Mouse (Mus musculus): ENCODE measurements around the gene Mars2. TPM values are rescaled to one million over a fixed set of nuclear protein-coding genes. Genes with fewer than 3 reads are reported as not detected.
A peak's percentile ranks its signal among the peaks of the same experiment; 100 is the strongest.

The Mars2 gene
- total and polyA plus RNA-seq, 2 experiments from 2014 or later = 2.4 to 9.3 TPM

GRCm38 (mm10) chr1:55217191-55217590 lies 19.8 kb upstream of the Mars2 start:
- no peak overlapping the region for H3K4me3 ChIP-seq (ENCODE audit: low read length)
- TF ChIP-seq CTCF (IDR thresholded peaks at IDR 0.05; ENCODE audit: low read depth) = no peak
- H3K4me1 ChIP-seq (ENCODE audit: insufficient read depth, low read length) = peaks cover 6% of the 10 kb centered on the region; the same call in 1 of the 2 replicates
- H3K27me3 ChIP-seq (ENCODE audit: insufficient read depth, low read length) = no peaks in the 10 kb centered on the region
- H3K27ac ChIP-seq = no peak overlapping the region
- no peaks in the 10 kb centered on the region for H3K36me3 ChIP-seq (ENCODE audit: insufficient read depth, low read length)
- H3K4me2 ChIP-seq (ENCODE audit: low read depth, low read length) = no peak overlapping the region
- ATAC-seq (no peak), DNase-seq (ENCODE audit: low spot score) (no peak)
- WGBS = 53% methylated on average over 2 of the region's 2 CpGs
- H3K9me3 ChIP-seq (ENCODE audit: low read length) = no peaks in the 10 kb centered on the region
- no peak overlapping the region for H3K9ac ChIP-seq (replicated peaks; ENCODE audit: low read length)

- H3K9ac ChIP-seq (replicated peaks; ENCODE audit: low read length) = no peak overlapping the region
- no peaks in the 10 kb centered on the region for H3K27me3 ChIP-seq (ENCODE audit: insufficient read depth, low read length)
- no peaks in the 10 kb centered on the region for H3K36me3 ChIP-seq (ENCODE audit: insufficient read depth, low read length)
- peak overlapping the region; percentile 51; the same call in 1 of the 2 replicates for H3K27ac ChIP-seq
- TF ChIP-seq CTCF (IDR thresholded peaks at IDR 0.05; ENCODE audit: low read depth) = no peak
- H3K4me1 ChIP-seq (ENCODE audit: insufficient read depth, low read length) = peaks cover 6% of the 10 kb centered on the region
- no peaks in the 10 kb centered on the region for H3K9me3 ChIP-seq (ENCODE audit: low read length)
- 50% methylated on average over 4 of the region's 4 CpGs for WGBS
- DNase-seq (ENCODE audit: low spot score) (peak; percentile 62), ATAC-seq (no peak)
- 0 out of 2 replicates have a peak overlapping the region, but pooled peaks have one; percentile 10 for H3K4me2 ChIP-seq (ENCODE audit: low read depth, low read length)
- no peak overlapping the region for H3K4me3 ChIP-seq (ENCODE audit: low read length)
Measured at GRCm38 (mm10) chr1:55221352-55221751, 15.6 kb upstream of the Mars2 start.

- no peak for TF ChIP-seq CTCF (IDR thresholded peaks at IDR 0.05; ENCODE audit: low read depth)
Measured at GRCm38 (mm10) chr1:55223026-55223425, 14.0 kb upstream of the Mars2 start.

GRCm38 (mm10) chr1:55224111-55224510 lies 12.9 kb upstream of the Mars2 start:
- H3K4me3 ChIP-seq (ENCODE audit: low read length) = peak overlapping the region; percentile 41
- peaks cover 6% of the 10 kb centered on the region for H3K4me1 ChIP-seq (ENCODE audit: insufficient read depth, low read length)
- peak overlapping the region; percentile 41 for H3K27ac ChIP-seq
- no peaks in the 10 kb centered on the region for H3K9me3 ChIP-seq (ENCODE audit: low read length)
- peak overlapping the region; percentile 59 for H3K4me2 ChIP-seq (ENCODE audit: low read depth, low read length)
- ATAC-seq (peak; percentile 80), DNase-seq (ENCODE audit: low spot score) (peak; percentile 49)
- H3K9ac ChIP-seq (replicated peaks; ENCODE audit: low read length) = 0 out of 2 replicates have a peak overlapping the region, but pooled peaks have one; percentile 24
- no peaks in the 10 kb centered on the region for H3K36me3 ChIP-seq (ENCODE audit: insufficient read depth, low read length)
- no peak for TF ChIP-seq CTCF (IDR thresholded peaks at IDR 0.05; ENCODE audit: low read depth)
- WGBS = 48% methylated on average over 11 of the region's 11 CpGs
- H3K27me3 ChIP-seq (ENCODE audit: insufficient read depth, low read length) = no peaks in the 10 kb centered on the region

More at GRCm38 (mm10) chr1:55223026-55223425, 14.0 kb upstream of the Mars2 start:
- H3K27me3 ChIP-seq (ENCODE audit: insufficient read depth, low read length) = no peaks in the 10 kb centered on the region
- H3K9me3 ChIP-seq (ENCODE audit: low read length) = no peaks in the 10 kb centered on the region
- no peaks in the 10 kb centered on the region for H3K36me3 ChIP-seq (ENCODE audit: insufficient read depth, low read length)
- DNase-seq (ENCODE audit: low spot score) = no peak
- WGBS = 88% methylated on average over 7 of the region's 7 CpGs
- H3K4me2 ChIP-seq (ENCODE audit: low read depth, low read length) = no peak overlapping the region
- H3K4me1 ChIP-seq (ENCODE audit: insufficient read depth, low read length) = peaks cover 6% of the 10 kb centered on the region
- no peak overlapping the region for H3K9ac ChIP-seq (replicated peaks; ENCODE audit: low read length)
- H3K4me3 ChIP-seq (ENCODE audit: low read length) = no peak overlapping the region
- no peak overlapping the region for H3K27ac ChIP-seq
- ATAC-seq = no peak

- no peak for TF ChIP-seq CTCF (IDR thresholded peaks at IDR 0.05; ENCODE audit: low read depth)
- Histone ChIP-seq H3K4me2 (ENCODE audit: low read depth, low read length) (peak overlapping the region; percentile 59), H3K4me3 (ENCODE audit: low read length) (peak overlapping the region; percentile 41), H3K27ac (peak overlapping the region; percentile 70), H3K27me3 (ENCODE audit: insufficient read depth, low read length) (no peaks in the 10 kb centered on the region), H3K9me3 (ENCODE audit: low read length) (no peaks in the 10 kb centered on the region), H3K9ac (replicated peaks; ENCODE audit: low read length) (peak overlapping the region; percentile 44; the same call in 1 of the 2 replicates), H3K36me3 (ENCODE audit: insufficient read depth, low read length) (no peaks in the 10 kb centered on the region), H3K4me1 (ENCODE audit: insufficient read depth, low read length) (peaks cover 6% of the 10 kb centered on the region)
- 36% methylated on average over 3 of the region's 3 CpGs for WGBS
- DNase-seq (ENCODE audit: low spot score) = no peak
- ATAC-seq = peak; percentile 70
Measured at GRCm38 (mm10) chr1:55225398-55225797, 11.6 kb upstream of the Mars2 start.

GRCm38 (mm10) chr1:55226011-55226857 lies 10.7 kb upstream of the Mars2 start, which contains the start of gene Rftn2:
TSS of gene Rftn2 (minus strand) at chr1:55226782.
- peak; percentile 53 for DNase-seq (ENCODE audit: low spot score)
- WGBS = under 1% methylated on average over 26 of the region's 26 CpGs
- Histone ChIP-seq H3K4me1 (ENCODE audit: insufficient read depth, low read length) (peaks cover 2% of the 10 kb centered on the region), H3K36me3 (ENCODE audit: insufficient read depth, low read length) (no peaks in the 10 kb centered on the region), H3K9me3 (ENCODE audit: low read length) (no peaks in the 10 kb centered on the region), H3K9ac (replicated peaks; ENCODE audit: low read length) (peak within 1 kb of the TSS; percentile 51), H3K27me3 (ENCODE audit: insufficient read depth, low read length) (no peaks in the 10 kb centered on the region), H3K27ac (peak within 1 kb of the TSS; percentile 77), H3K4me2 (ENCODE audit: low read depth, low read length) (peak within 1 kb of the TSS; percentile 59), H3K4me3 (ENCODE audit: low read length) (peak within 1 kb of the TSS; percentile 41)
- no peak for TF ChIP-seq CTCF (IDR thresholded peaks at IDR 0.05; ENCODE audit: low read depth)
- ATAC-seq = 0 out of 2 replicates have a peak, but pooled peaks have one; percentile 25
